Mouse (Mus musculus): ENCODE measurements around the gene Klhl8. TPM values are rescaled to one million over a fixed set of nuclear protein-coding genes. Genes with fewer than 3 reads are reported as not detected.

Klhl8 gene
- polyA plus RNA-seq, 1 experiment from 2014 or later: 8.5 TPM

GRCm38 (mm10) chr5:103930511-103930910 lies 19.5 kb upstream of the Klhl8 start:
- Histone ChIP-seq H3K36me3 (no peaks in the 10 kb centered on the region), H3K9me3 (no peaks in the 10 kb centered on the region), H3K4me1 (peaks cover 6% of the 10 kb centered on the region), H3K4me3 (no peak overlapping the region), H3K4me2 (no peak overlapping the region), H3K27me3 (replicated peaks) (no peaks in the 10 kb centered on the region), H3K27ac (replicated peaks) (no peak overlapping the region), H3K9ac (no peak overlapping the region)
- ATAC-seq (ENCODE audit: extremely low read depth, insufficient number of reproducible peaks, low FRiP score, low TSS enrichment): no peak
- WGBS: 75% methylated on average over 5 of the region's 5 CpGs

- Histone ChIP-seq H3K27ac (replicated peaks) (no peak overlapping the region; the same call in 1 of the 2 replicates), H3K36me3 (no peaks in the 10 kb centered on the region), H3K9me3 (no peaks in the 10 kb centered on the region), H3K4me2 (peak overlapping the region; percentile 70; the same call in 1 of the 2 replicates), H3K4me1 (peaks cover 6% of the 10 kb centered on the region), H3K4me3 (no peak overlapping the region), H3K9ac (peak overlapping the region; percentile 80; the same call in 1 of the 2 replicates), H3K27me3 (replicated peaks) (no peaks in the 10 kb centered on the region)
- WGBS: 76% methylated on average over 7 of the region's 7 CpGs
- no peak for ATAC-seq (ENCODE audit: extremely low read depth, insufficient number of reproducible peaks, low FRiP score, low TSS enrichment)
These were observed 17.1 kb upstream of the Klhl8 start for GRCm38 (mm10) chr5:103928196-103928550.

GRCm38 (mm10) chr5:103927429-103928195 lies 16.6 kb upstream of the Klhl8 start:
- peak overlapping the region; percentile 67; the same call in 1 of the 2 replicates for H3K27ac ChIP-seq (replicated peaks)
- 19% methylated on average over 27 of the region's 27 CpGs for WGBS
- H3K4me1 ChIP-seq: peaks cover 6% of the 10 kb centered on the region

GRCm38 (mm10) chr5:103926398-103926797 lies 15.3 kb upstream of the Klhl8 start:
- no peaks in the 10 kb centered on the region for H3K36me3 ChIP-seq
- WGBS: 64% methylated on average over 12 of the region's 12 CpGs
- ATAC-seq (ENCODE audit: extremely low read depth, insufficient number of reproducible peaks, low FRiP score, low TSS enrichment): no peak

More at GRCm38 (mm10) chr5:103927429-103928195, 16.6 kb upstream of the Klhl8 start:
- H3K4me3 ChIP-seq: peak overlapping the region; percentile 48
- H3K9me3 ChIP-seq: no peaks in the 10 kb centered on the region
- H3K36me3 ChIP-seq: no peaks in the 10 kb centered on the region
- H3K27me3 ChIP-seq (replicated peaks): no peaks in the 10 kb centered on the region
- ATAC-seq (ENCODE audit: extremely low read depth, insufficient number of reproducible peaks, low FRiP score, low TSS enrichment): no peak
- H3K4me2 ChIP-seq: peak overlapping the region; percentile 70
- peak overlapping the region; percentile 80 for H3K9ac ChIP-seq

GRCm38 (mm10) chr5:103923755-103924154 lies 12.7 kb upstream of the Klhl8 start:
- Histone ChIP-seq H3K4me2 (no peak overlapping the region), H3K9me3 (no peaks in the 10 kb centered on the region), H3K9ac (no peak overlapping the region), H3K36me3 (no peaks in the 10 kb centered on the region), H3K27me3 (replicated peaks) (no peaks in the 10 kb centered on the region), H3K27ac (replicated peaks) (no peak overlapping the region), H3K4me1 (peaks cover 6% of the 10 kb centered on the region), H3K4me3 (no peak overlapping the region)
- WGBS: 72% methylated on average over 2 of the region's 2 CpGs
- ATAC-seq (ENCODE audit: extremely low read depth, insufficient number of reproducible peaks, low FRiP score, low TSS enrichment): no peak

More at GRCm38 (mm10) chr5:103926398-103926797, 15.3 kb upstream of the Klhl8 start:
- Histone ChIP-seq H3K4me2 (no peak overlapping the region), H3K27ac (replicated peaks) (no peak overlapping the region), H3K4me3 (no peak overlapping the region), H3K9ac (no peak overlapping the region), H3K9me3 (no peaks in the 10 kb centered on the region), H3K4me1 (peaks cover 6% of the 10 kb centered on the region), H3K27me3 (replicated peaks) (no peaks in the 10 kb centered on the region)

- H3K27ac ChIP-seq (replicated peaks): no peak overlapping the region
- no peaks in the 10 kb centered on the region for H3K9me3 ChIP-seq
- no peaks in the 10 kb centered on the region for H3K27me3 ChIP-seq (replicated peaks)
- no peak overlapping the region for H3K9ac ChIP-seq
- H3K4me3 ChIP-seq: no peak overlapping the region
- peaks cover 5% of the 10 kb centered on the region for H3K4me1 ChIP-seq
- 71% methylated on average over 6 of the region's 6 CpGs for WGBS
- H3K4me2 ChIP-seq: no peak overlapping the region
- H3K36me3 ChIP-seq: no peaks in the 10 kb centered on the region
- no peak for ATAC-seq (ENCODE audit: extremely low read depth, insufficient number of reproducible peaks, low FRiP score, low TSS enrichment)
These were observed 12.0 kb upstream of the Klhl8 start for GRCm38 (mm10) chr5:103923101-103923500.

- Histone ChIP-seq H3K4me3 (no peak overlapping the region), H3K27ac (replicated peaks) (no peak overlapping the region), H3K9me3 (no peaks in the 10 kb centered on the region), H3K9ac (no peak overlapping the region), H3K27me3 (replicated peaks) (no peaks in the 10 kb centered on the region), H3K4me2 (no peak overlapping the region), H3K36me3 (no peaks in the 10 kb centered on the region), H3K4me1 (no peaks in the 10 kb centered on the region)
- no peak for ATAC-seq (ENCODE audit: extremely low read depth, insufficient number of reproducible peaks, low FRiP score, low TSS enrichment)
- WGBS: 70% methylated on average over 5 of the region's 5 CpGs
These were observed 11.4 kb upstream of the Klhl8 start for GRCm38 (mm10) chr5:103922436-103922835.

GRCm38 (mm10) chr5:103919497-103919896 lies 8.4 kb upstream of the Klhl8 start:
- Histone ChIP-seq H3K4me1 (no peaks in the 10 kb centered on the region), H3K36me3 (no peaks in the 10 kb centered on the region), H3K4me3 (no peak overlapping the region), H3K4me2 (no peak overlapping the region), H3K9ac (no peak overlapping the region), H3K9me3 (no peaks in the 10 kb centered on the region), H3K27ac (replicated peaks) (no peak overlapping the region), H3K27me3 (replicated peaks) (no peaks in the 10 kb centered on the region)
- 61% methylated on average over 4 of the region's 4 CpGs for WGBS
- no peak for ATAC-seq (ENCODE audit: extremely low read depth, insufficient number of reproducible peaks, low FRiP score, low TSS enrichment)

- H3K27ac ChIP-seq (replicated peaks): no peak overlapping the region
- H3K9ac ChIP-seq: no peak overlapping the region
- no peaks in the 10 kb centered on the region for H3K9me3 ChIP-seq
- no peaks in the 10 kb centered on the region for H3K4me1 ChIP-seq
- no peaks in the 10 kb centered on the region; the same call in 1 of the 2 replicates for H3K27me3 ChIP-seq (replicated peaks)
- no peak overlapping the region for H3K4me3 ChIP-seq
- no peak for ATAC-seq (ENCODE audit: extremely low read depth, insufficient number of reproducible peaks, low FRiP score, low TSS enrichment)
- H3K36me3 ChIP-seq: no peaks in the 10 kb centered on the region
- no peak overlapping the region for H3K4me2 ChIP-seq
- 62% methylated on average over 3 of the region's 3 CpGs for WGBS
These were observed 7.2 kb upstream of the Klhl8 start for GRCm38 (mm10) chr5:103918233-103918632.

- WGBS: 66% methylated on average over 8 of the region's 8 CpGs
These were observed 6.4 kb upstream of the Klhl8 start for GRCm38 (mm10) chr5:103917357-103917895.

GRCm38 (mm10) chr5:103916595-103917356 lies 5.7 kb upstream of the Klhl8 start:
- H3K4me3 ChIP-seq: no peak overlapping the region
- no peaks in the 10 kb centered on the region; the same call in 1 of the 2 replicates for H3K27me3 ChIP-seq (replicated peaks)
- H3K9ac ChIP-seq: no peak overlapping the region
- H3K36me3 ChIP-seq: no peaks in the 10 kb centered on the region
- H3K4me1 ChIP-seq: no peaks in the 10 kb centered on the region
- H3K9me3 ChIP-seq: no peaks in the 10 kb centered on the region
- ATAC-seq (ENCODE audit: extremely low read depth, insufficient number of reproducible peaks, low FRiP score, low TSS enrichment): no peak
- H3K27ac ChIP-seq (replicated peaks): no peak overlapping the region
- 54% methylated on average over 12 of the region's 12 CpGs for WGBS
- H3K4me2 ChIP-seq: no peak overlapping the region

More at GRCm38 (mm10) chr5:103917357-103917895, 6.4 kb upstream of the Klhl8 start:
- Histone ChIP-seq H3K27me3 (replicated peaks) (no peaks in the 10 kb centered on the region; the same call in 1 of the 2 replicates), H3K36me3 (no peaks in the 10 kb centered on the region), H3K4me2 (no peak overlapping the region), H3K4me1 (no peaks in the 10 kb centered on the region), H3K27ac (replicated peaks) (no peak overlapping the region), H3K9me3 (no peaks in the 10 kb centered on the region), H3K4me3 (no peak overlapping the region), H3K9ac (no peak overlapping the region)
- no peak for ATAC-seq (ENCODE audit: extremely low read depth, insufficient number of reproducible peaks, low FRiP score, low TSS enrichment)
